Mouse (Mus musculus): ENCODE measurements around the gene Gna15. TPM values are rescaled to one million over a fixed set of nuclear protein-coding genes. Genes with fewer than 3 reads are reported as not detected.
A peak's percentile ranks its signal among the peaks of the same experiment; 100 is the strongest.

Gna15 gene
- total RNA-seq, 4 experiments from 2014 or later: 2.5 to 9.7 (median 5.7) TPM

GRCm38 (mm10) chr10:81469253-81469652 is 54.8 kb downstream of the Gna15 start:
- DNase-seq (ENCODE audit: low spot score in 2 of 2): peak in 1 of 2 experiments; percentile 51

GRCm38 (mm10) chr10:81467670-81468235 is 56.3 kb downstream of the Gna15 start:
- no peak for DNase-seq (ENCODE audit: low spot score in 2 of 2)

GRCm38 (mm10) chr10:81466881-81467280 is 57.1 kb downstream of the Gna15 start:
- DNase-seq (ENCODE audit: low spot score in 2 of 2): no peak

- no peak for DNase-seq (ENCODE audit: low spot score in 2 of 2)
These were observed 58.0 kb downstream of the Gna15 start for GRCm38 (mm10) chr10:81466066-81466465.

GRCm38 (mm10) chr10:81465265-81465645 is 58.8 kb downstream of the Gna15 start:
- DNase-seq (ENCODE audit: low spot score in 2 of 2): no peak

GRCm38 (mm10) chr10:81464405-81465264 is 59.4 kb downstream of the Gna15 start:
- DNase-seq (ENCODE audit: low spot score in 2 of 2): peak in 1 of 2 experiments; percentile 20

- peak in 1 of 2 experiments; percentile 9 for DNase-seq (ENCODE audit: low spot score in 2 of 2)
These were observed 60.5 kb downstream of the Gna15 start for GRCm38 (mm10) chr10:81463531-81463930.

- DNase-seq (ENCODE audit: low spot score in 2 of 2): peak in 1 of 2 experiments; percentile 4
These were observed 61.1 kb downstream of the Gna15 start for GRCm38 (mm10) chr10:81462917-81463316.

GRCm38 (mm10) chr10:81462415-81462804 is 61.6 kb downstream of the Gna15 start:
- no peak for DNase-seq (ENCODE audit: low spot score in 2 of 2)

- no peak for DNase-seq (ENCODE audit: low spot score in 2 of 2)
These were observed 62.2 kb downstream of the Gna15 start for GRCm38 (mm10) chr10:81461673-81462414.

- DNase-seq (ENCODE audit: low spot score in 2 of 2): no peak
These were observed 63.1 kb downstream of the Gna15 start for GRCm38 (mm10) chr10:81460951-81461350.

- DNase-seq (ENCODE audit: low spot score in 2 of 2): no peak
These were observed 63.6 kb downstream of the Gna15 start for GRCm38 (mm10) chr10:81460471-81460870.

- DNase-seq (ENCODE audit: low spot score in 2 of 2): no peak
These were observed 64.6 kb downstream of the Gna15 start for GRCm38 (mm10) chr10:81459399-81459798.

GRCm38 (mm10) chr10:81458267-81458666 is 65.8 kb downstream of the Gna15 start:
- no peak for DNase-seq (ENCODE audit: low spot score in 2 of 2)

GRCm38 (mm10) chr10:81457624-81458023 is 66.4 kb downstream of the Gna15 start:
- no peak for DNase-seq (ENCODE audit: low spot score in 2 of 2)

GRCm38 (mm10) chr10:81456983-81457563 is 67.0 kb downstream of the Gna15 start:
- no peak for DNase-seq (ENCODE audit: low spot score in 2 of 2)

- no peak for DNase-seq (ENCODE audit: low spot score in 2 of 2)
These were observed 68.7 kb downstream of the Gna15 start, which contains the start of gene Nfic for GRCm38 (mm10) chr10:81455181-81455895. TSS of gene Nfic (minus strand) at chr10:81455635.

GRCm38 (mm10) chr10:81454106-81454505 is 69.9 kb downstream of the Gna15 start:
- no peak for DNase-seq (ENCODE audit: low spot score in 2 of 2)

- DNase-seq (ENCODE audit: low spot score in 2 of 2): no peak
These were observed 71.1 kb downstream of the Gna15 start for GRCm38 (mm10) chr10:81452947-81453288.

All from layer of hippocampus, adult 8-10 months (tissue).